Mouse (Mus musculus) ES-E14 (cell line): ENCODE data around the gene Catip. TPM values are rescaled to one million over a fixed set of nuclear protein-coding genes. Genes with fewer than 3 reads are reported as not detected.
A peak's percentile ranks its signal among the peaks of the same experiment; 100 is the strongest.

Source experiments
- DNase-seq: peaks from one replicate; pipeline ENCODE4 v3.0.0-alpha.2; 2013; ENCODE audit warnings: low read depth, low spot score
- H3K27ac ChIP-seq: 2 replicates; pipeline ENCODE4 v1.5.1; 2012; ENCODE audit warnings: low read depth, mild to moderate bottlenecking, low read length, moderate library complexity, mixed read lengths; ENCODE audit not compliant: poor library complexity, insufficient read depth, severe bottlenecking
- H3K36me3 ChIP-seq: 2 replicates; pipeline ENCODE4 v1.6.1; 2012; ENCODE audit warnings: mild to moderate bottlenecking, low read length, moderate library complexity, mixed read lengths; ENCODE audit not compliant: control insufficient read depth, poor library complexity, insufficient read depth, severe bottlenecking
- H3K4me1 ChIP-seq, 2 experiments: fragments of 150-350 bp in 1 of 2; sonication (generic) in 1 of 2; 2 replicates each; pipeline ENCODE4 v1.6.1; 2012; ENCODE audit warnings: low read length in 2 of 2, mild to moderate bottlenecking in 1 of 2, mixed read lengths in 1 of 2; ENCODE audit not compliant: control insufficient read depth in 2 of 2, insufficient read depth in 2 of 2, poor library complexity in 1 of 2
- H3K4me3 ChIP-seq, 2 experiments: fragments of 150-350 bp in 1 of 2; sonication (generic) in 1 of 2; 2 replicates each; pipeline ENCODE4 v1.5.1; 2012; ENCODE audit warnings: low read length in 2 of 2, low read depth in 1 of 2, mild to moderate bottlenecking in 1 of 2, mixed read lengths in 1 of 2; ENCODE audit not compliant: insufficient read depth in 1 of 2, poor library complexity in 1 of 2, severe bottlenecking in 1 of 2
- H3K9ac ChIP-seq: 2 replicates; pipeline ENCODE4 v1.6.1; 2012; ENCODE audit warnings: low read depth, mild to moderate bottlenecking, low read length, mixed read lengths; ENCODE audit not compliant: poor library complexity, insufficient read depth, severe bottlenecking
- H3K9me3 ChIP-seq: fragments of 150-350 bp; sonication (generic); 2 replicates; pipeline ENCODE4 v1.6.1; 2012; ENCODE audit warnings: low read depth, mild to moderate bottlenecking, low read length; ENCODE audit not compliant: control insufficient read depth, insufficient read depth
- CHD2 ChIP-seq: IDR thresholded peaks from 2 replicates; pipeline ENCODE4 v1.6.1; 2014; ENCODE audit warnings: mild to moderate bottlenecking, low read depth, low read length, inconsistent platforms
- HCFC1 ChIP-seq: IDR thresholded peaks from 2 replicates; pipeline ENCODE4 v1.6.1; 2012; ENCODE audit warnings: low read length, inconsistent platforms, borderline replicate concordance; ENCODE audit not compliant: insufficient read depth
- MAFK ChIP-seq: IDR thresholded peaks from 2 replicates; pipeline ENCODE4 v1.6.1; 2014; ENCODE audit warnings: mild to moderate bottlenecking, low read depth, low read length, inconsistent platforms; ENCODE audit not compliant: insufficient read depth
- ZC3H11A ChIP-seq: IDR thresholded peaks from 2 replicates; pipeline ENCODE4 v1.6.1; 2012; ENCODE audit warnings: low read depth, mild to moderate bottlenecking, inconsistent platforms, low read length, borderline replicate concordance
- ZNF384 ChIP-seq: IDR thresholded peaks from 2 replicates; pipeline ENCODE4 v1.6.1; 2012; ENCODE audit warnings: low read depth, low read length, inconsistent platforms
- in situ Hi-C, 2 experiments: fragments of 600-800 bp; cut with MboI; formaldehyde crosslinking; loops; one replicate each; pipeline ENCODE4 v1.15.1; 2025; ENCODE audit warnings: low sequenced_read_pairs in 2 of 2, inconsistent platforms in 1 of 2; ENCODE audit not compliant: unreplicated experiment in 2 of 2
- total RNA-seq: library from RNA; depleted of rRNA; stranded (reverse); fragments of 300-350 nt; gene quantifications from 2 replicates; pipeline ENCODE4 v1.2.3, GENCODE M21; 2012; rRNA removed

The Catip gene
- 7.3 and 9.1 TPM in 2 replicates for total RNA-seq

DNA sequence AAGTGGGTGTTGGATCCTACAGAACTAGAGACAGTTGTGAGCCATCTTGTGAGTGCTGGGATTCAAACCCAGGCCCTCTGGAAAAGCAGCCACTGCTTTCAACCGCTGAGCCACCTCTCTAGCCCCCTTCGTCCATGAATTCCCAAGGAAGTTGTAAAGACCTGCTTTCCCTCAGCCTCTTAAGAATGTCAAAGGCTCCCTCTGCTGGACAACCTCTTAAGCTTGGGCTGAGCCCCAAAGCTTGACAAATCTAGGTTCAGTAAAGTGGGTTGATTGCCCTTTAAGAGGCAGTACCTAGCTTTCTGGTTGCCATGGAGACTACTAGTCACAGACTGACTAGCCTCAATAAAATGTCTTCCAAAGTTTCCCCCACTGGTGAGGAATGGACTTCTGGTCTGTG, at the start of gene Catip:
Gene Catip (plus strand): TSS at position 297 of the 400 bp plus-strand sequence.
- Histone ChIP-seq H3K27ac (no peak within 1 kb of the TSS), H3K4me3 (no peak within 1 kb of the TSS), H3K9me3 (no peaks in the 10 kb centered on the region), H3K36me3 (no peaks in the 10 kb centered on the region), H3K4me1 (peaks cover 0 to 5% of the 10 kb centered on the region in 2 experiments; a peak in 1 of 4 replicates), H3K9ac (no peak within 1 kb of the TSS)
- in situ Hi-C loops, result loop anchor here in 1 of 2 experiments (10.0 kb wide), 1 partner anchor 157 kb away; no protein-coding TSS in a partner anchor
- peak; percentile 87 for DNase-seq
- TF ChIP-seq ZC3H11A, result peak; percentile 85; the same call in 1 of the 2 replicates
- no peak for TF ChIP-seq HCFC1

DNA sequence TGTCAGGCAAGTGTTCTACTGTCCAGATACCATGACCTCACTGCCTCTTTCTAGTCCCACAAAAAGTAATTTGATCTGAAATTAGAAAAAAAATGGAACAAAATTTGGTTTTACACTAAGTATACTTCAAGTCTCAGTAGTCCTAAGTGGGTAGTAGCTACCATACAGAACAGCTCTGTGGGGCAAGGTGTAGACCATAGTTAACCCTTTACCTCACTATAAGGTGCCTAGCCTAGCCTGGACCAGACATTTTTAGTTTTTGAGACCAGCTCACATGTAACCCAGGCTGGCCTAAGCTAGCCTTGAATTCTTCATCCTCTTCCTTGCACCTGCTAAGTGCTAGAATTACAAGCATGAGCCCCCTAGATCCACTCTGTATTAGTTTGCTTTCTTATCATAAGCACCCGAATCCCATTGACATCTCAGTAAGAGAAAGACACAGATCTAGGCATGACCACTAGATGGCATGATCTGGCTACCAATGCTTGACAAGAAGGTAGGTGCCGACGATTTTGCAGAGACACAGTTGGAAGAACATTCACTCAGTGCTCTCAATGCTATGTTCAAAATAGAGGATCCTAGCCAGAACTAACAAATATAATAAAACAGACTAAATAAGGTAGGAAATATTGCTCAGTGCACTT, 48.7 kb upstream of the Catip start:
- H3K9me3 ChIP-seq, result no peaks in the 10 kb centered on the region
- no peak for DNase-seq
- H3K4me1 ChIP-seq, result peaks cover under 1 to 2% of the 10 kb centered on the region in 2 experiments; a peak in 3 of 4 replicates
- H3K4me3 ChIP-seq, result no peak overlapping the region
- H3K9ac ChIP-seq, result no peak overlapping the region
- no peaks in the 10 kb centered on the region for H3K36me3 ChIP-seq
- no peak for TF ChIP-seq ZC3H11A
- TF ChIP-seq MAFK, result no peak
- no peak for TF ChIP-seq ZNF384
- no peak for TF ChIP-seq HCFC1
- TF ChIP-seq CHD2, result no peak
- in situ Hi-C loops, result no loop called here
- no peak overlapping the region for H3K27ac ChIP-seq

DNA sequence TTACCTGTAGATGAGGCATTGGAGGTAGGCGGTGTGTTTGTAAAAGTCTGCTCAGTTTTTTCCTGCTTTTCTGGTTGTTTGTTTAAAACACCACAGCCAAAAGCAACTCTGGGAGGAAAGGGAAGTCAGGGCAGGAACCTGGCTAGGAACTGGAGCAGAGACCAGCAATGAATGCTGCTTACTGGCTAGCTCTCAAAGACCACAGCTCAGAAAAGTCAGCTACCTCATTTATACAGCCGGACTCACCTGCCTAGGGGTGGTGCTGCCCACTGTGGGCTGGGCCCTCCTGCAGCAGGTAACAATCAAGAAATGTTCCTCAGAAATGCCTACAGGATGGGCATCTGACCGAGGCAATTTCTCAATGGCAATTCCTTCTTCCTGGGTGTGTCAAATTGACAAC, 47.1 kb upstream of the Catip start:
- Histone ChIP-seq H3K36me3 (no peaks in the 10 kb centered on the region), H3K9ac (no peak overlapping the region), H3K27ac (no peak overlapping the region), H3K4me1 (no peaks in the 10 kb centered on the region), H3K9me3 (no peaks in the 10 kb centered on the region), H3K4me3 (no peak overlapping the region)
- DNase-seq, result no peak
- in situ Hi-C loops, result no loop called here
- TF ChIP-seq HCFC1 (no peak), CHD2 (no peak), ZC3H11A (no peak), ZNF384 (no peak), MAFK (no peak)

DNA sequence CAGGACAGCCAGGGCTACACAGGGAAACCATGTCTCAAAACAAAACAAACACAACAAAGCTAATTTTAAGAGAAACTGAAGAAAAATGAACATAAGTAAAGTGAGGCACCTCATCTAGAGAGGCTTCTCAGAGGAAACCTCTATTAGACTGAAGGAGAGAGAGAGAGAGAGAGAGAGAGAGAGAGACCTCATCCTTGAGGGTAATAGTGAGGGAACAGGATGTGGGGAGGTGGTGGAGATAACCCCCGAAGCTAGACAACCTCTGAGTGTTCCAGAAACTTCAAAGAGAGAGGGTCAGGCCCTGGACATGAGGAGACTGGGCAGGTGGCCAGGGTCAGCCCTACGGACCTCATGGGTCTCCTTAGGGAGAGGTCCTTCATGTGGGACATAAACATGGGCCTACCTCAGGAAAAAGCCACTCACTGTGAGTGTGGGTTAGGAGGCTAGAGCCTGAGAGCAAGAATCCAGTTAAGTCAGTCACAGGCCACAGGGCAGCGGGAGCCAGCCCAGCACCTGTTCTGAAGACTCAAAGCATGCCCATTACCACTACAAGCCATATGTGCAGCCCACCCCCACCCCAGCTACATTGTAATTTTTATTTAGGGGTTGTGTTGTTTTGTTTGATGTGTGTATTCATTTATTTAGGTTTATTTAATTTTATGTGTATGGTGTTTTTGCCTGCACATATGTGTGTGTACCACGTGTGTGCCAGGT, 45.6 kb upstream of the Catip start:
- H3K4me1 ChIP-seq, result no peaks in the 10 kb centered on the region
- no peaks in the 10 kb centered on the region for H3K9me3 ChIP-seq
- no peaks in the 10 kb centered on the region for H3K36me3 ChIP-seq
- no peak for DNase-seq
- H3K9ac ChIP-seq, result no peak overlapping the region
- in situ Hi-C loops, result no loop called here
- TF ChIP-seq CHD2, result no peak
- no peak for TF ChIP-seq HCFC1
- no peak for TF ChIP-seq ZNF384
- TF ChIP-seq ZC3H11A, result no peak
- no peak for TF ChIP-seq MAFK
- H3K27ac ChIP-seq, result no peak overlapping the region
- H3K4me3 ChIP-seq, result no peak overlapping the region

DNA sequence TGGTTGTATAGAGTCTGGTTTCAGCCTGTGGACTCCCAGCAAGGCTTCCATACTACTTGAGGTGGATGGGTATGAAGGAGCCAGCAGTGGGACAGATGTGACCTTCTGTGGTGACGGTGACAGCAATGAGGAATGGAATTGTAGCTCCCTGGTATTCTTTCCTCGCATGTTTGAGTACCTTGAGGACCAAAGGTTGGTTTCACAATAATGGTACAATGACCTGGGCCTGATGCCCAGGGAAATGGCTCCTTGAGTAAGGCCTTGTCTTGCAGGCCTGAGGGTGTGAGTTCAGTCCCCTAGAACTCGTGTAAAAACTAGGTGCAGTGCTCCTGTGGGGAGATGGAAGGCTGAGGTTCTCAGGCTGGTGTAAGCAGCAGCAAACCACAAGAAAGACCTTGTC, 43.2 kb upstream of the Catip start:
- Histone ChIP-seq H3K36me3 (no peaks in the 10 kb centered on the region), H3K27ac (no peak overlapping the region), H3K4me1 (no peaks in the 10 kb centered on the region), H3K9me3 (no peaks in the 10 kb centered on the region), H3K9ac (no peak overlapping the region), H3K4me3 (no peak overlapping the region)
- no peak for DNase-seq
- no peak for TF ChIP-seq HCFC1
- TF ChIP-seq ZC3H11A, result no peak
- no peak for TF ChIP-seq CHD2
- no peak for TF ChIP-seq ZNF384
- no peak for TF ChIP-seq MAFK
- in situ Hi-C loops, result no loop called here
